Mouse (Mus musculus) liver, embryonic 14.5 days (tissue): ENCODE measurements around the gene Nppa. TPM values are rescaled to one million over a fixed set of nuclear protein-coding genes. Genes with fewer than 3 reads are reported as not detected.

Experiments
- ATAC-seq: fragments of 200-750 bp; cut with Nextera tagmentation; 2 replicates; pipeline ENCODE4 v1.8.0; 2017; ENCODE audit warnings: moderate number of reproducible peaks, mild to moderate bottlenecking, moderate library complexity; ENCODE audit not compliant: insufficient read depth
- DNase-seq, 3 experiments: peaks; one replicate each; pipeline ENCODE4 v3.0.0-alpha.2; 2012 to 2013; ENCODE audit warnings: low read depth in 3 of 3, low spot score in 3 of 3
- H3K27ac ChIP-seq: fragments of 300-500 bp; sonication (generic); 2 replicates; pipeline ENCODE4 v1.5.1; 2014; ENCODE audit warnings: moderate library complexity, mild to moderate bottlenecking, control low read depth, inconsistent platforms
- H3K27me3 ChIP-seq: fragments of 300-500 bp; sonication (generic); 2 replicates; pipeline ENCODE4 v1.6.1; 2014; ENCODE audit warnings: mild to moderate bottlenecking, low read length, moderate library complexity; ENCODE audit not compliant: control insufficient read depth, insufficient read depth
- H3K36me3 ChIP-seq: fragments of 300-500 bp; sonication (generic); replicated peaks from 2 replicates; pipeline ENCODE4 v1.6.1; 2014; ENCODE audit warnings: low read depth; ENCODE audit not compliant: control insufficient read depth, insufficient read depth
- H3K4me1 ChIP-seq, 2 experiments: fragments of 200-500 bp in 1 of 2; fragments of 300-500 bp in 1 of 2; sonication (generic) in 1 of 2; replicated peaks; 2 replicates each; pipeline ENCODE4 v1.6.1; 2012 to 2014; ENCODE audit warnings: antibody characterized with exemption in 1 of 2, inconsistent platforms in 1 of 2, low read length in 1 of 2; ENCODE audit not compliant: control insufficient read depth in 2 of 2, insufficient read depth in 2 of 2
- H3K4me2 ChIP-seq: fragments of 300-500 bp; sonication (generic); 2 replicates; pipeline ENCODE4 v1.6.1; 2014; ENCODE audit warnings: low read depth, mild to moderate bottlenecking, control low read depth, moderate library complexity
- H3K4me3 ChIP-seq, 2 experiments: fragments of 200-500 bp in 1 of 2; fragments of 300-500 bp in 1 of 2; sonication (generic) in 1 of 2; 2 replicates each; pipeline ENCODE4 v1.5.1; 2012 to 2014; ENCODE audit warnings: low read depth in 2 of 2, low read length in 2 of 2, mild to moderate bottlenecking in 2 of 2, control low read depth in 1 of 2, inconsistent platforms in 1 of 2, moderate library complexity in 1 of 2; ENCODE audit not compliant: insufficient read depth in 1 of 2
- H3K9ac ChIP-seq: fragments of 300-500 bp; sonication (generic); replicated peaks from 2 replicates; pipeline ENCODE4 v1.6.1; 2014; ENCODE audit warnings: mild to moderate bottlenecking, control low read depth, moderate library complexity
- H3K9me3 ChIP-seq: fragments of 300-500 bp; sonication (generic); 2 replicates; pipeline ENCODE4 v1.6.1; 2016; ENCODE audit warnings: low read length, mixed read lengths; ENCODE audit not compliant: control insufficient read depth
- CTCF ChIP-seq: IDR thresholded peaks from 2 replicates; pipeline ENCODE4 v1.5.1; 2016; ENCODE audit warnings: antibody characterized with exemption, low read depth, control low read depth
- EP300 ChIP-seq: IDR thresholded peaks from 2 replicates; pipeline ENCODE4 v1.6.1; 2016; ENCODE audit warnings: antibody characterized with exemption, low read depth
- WGBS: fragments of 180-500 bp; shearing (Covaris S2); extraction: QIAGEN DNeasy Blood & Tissue Kit; methylation state at CpG from one replicate; pipeline ENCODE4 v1.1.7; 2014; ENCODE audit not compliant: insufficient replicate concordance; 5-methylcytosine and 5-hydroxymethylcytosine counted together
- polyA plus RNA-seq, 2 experiments: library from polyadenylated mRNA; depleted of rRNA in 1 of 2; stranded (reverse) in 1 of 2; unstranded in 1 of 2; fragments of >200 nt; fragmentation: Nextera tagmentation in 1 of 2; extraction: Ambion mirVana in 1 of 2; gene quantifications; 2 replicates each; pipeline versions ENCODE4 v1.2.1 to v1.2.3; 2012 to 2014

The Nppa gene
- polyA plus RNA-seq, 2 experiments, result not detected

GRCm38 (mm10) chr4:148011332-148011731 lies 10.8 kb downstream of the Nppa start:
- Histone ChIP-seq H3K9me3 (no peaks in the 10 kb centered on the region), H3K4me1 (no peaks in the 10 kb centered on the region), H3K4me3 (no peak overlapping the region), H3K4me2 (no peak overlapping the region), H3K9ac (no peak overlapping the region), H3K27me3 (no peaks in the 10 kb centered on the region), H3K27ac (no peak overlapping the region), H3K36me3 (no peaks in the 10 kb centered on the region)
- DNase-seq (no peak), ATAC-seq (no peak)
- WGBS, result 70% methylated on average over 3 of the region's 3 CpGs
- TF ChIP-seq EP300, result no peak
- no peak for TF ChIP-seq CTCF

GRCm38 (mm10) chr4:148012216-148012615 lies 11.7 kb downstream of the Nppa start:
- DNase-seq (no peak), ATAC-seq (no peak)
- WGBS, result 74% methylated on average over 4 of the region's 4 CpGs
- Histone ChIP-seq H3K9ac (no peak overlapping the region), H3K4me3 (no peak overlapping the region), H3K27me3 (no peaks in the 10 kb centered on the region), H3K4me2 (no peak overlapping the region), H3K27ac (no peak overlapping the region), H3K4me1 (no peaks in the 10 kb centered on the region), H3K9me3 (no peaks in the 10 kb centered on the region), H3K36me3 (no peaks in the 10 kb centered on the region)
- TF ChIP-seq CTCF, result no peak
- no peak for TF ChIP-seq EP300

- no peak overlapping the region for H3K4me3 ChIP-seq
- TF ChIP-seq EP300 (no peak), CTCF (peak; percentile 67)
- H3K27ac ChIP-seq, result no peak overlapping the region
- no peaks in the 10 kb centered on the region for H3K4me1 ChIP-seq
- no peak overlapping the region for H3K9ac ChIP-seq
- no peaks in the 10 kb centered on the region for H3K9me3 ChIP-seq
- H3K4me2 ChIP-seq, result no peak overlapping the region
- no peaks in the 10 kb centered on the region for H3K27me3 ChIP-seq
- peaks cover 4% of the 10 kb centered on the region; the same call in 1 of the 2 replicates for H3K36me3 ChIP-seq
- DNase-seq (no peak), ATAC-seq (no peak)
- WGBS, result 82% methylated on average over 10 of the region's 10 CpGs
Observed at GRCm38 (mm10) chr4:148015418-148015817, 14.9 kb downstream of the Nppa start.

- Histone ChIP-seq H3K4me1 (no peaks in the 10 kb centered on the region), H3K9ac (no peak overlapping the region), H3K36me3 (peaks cover 4% of the 10 kb centered on the region; the same call in 1 of the 2 replicates), H3K9me3 (no peaks in the 10 kb centered on the region), H3K27me3 (no peaks in the 10 kb centered on the region), H3K4me2 (no peak overlapping the region), H3K27ac (no peak overlapping the region), H3K4me3 (no peak overlapping the region)
- TF ChIP-seq EP300 (no peak), CTCF (no peak)
- ATAC-seq (no peak), DNase-seq (no peak)
- WGBS, result 67% methylated on average over 3 of the region's 3 CpGs
Observed at GRCm38 (mm10) chr4:148016981-148017380, 16.5 kb downstream of the Nppa start.

GRCm38 (mm10) chr4:148018410-148018809 lies 17.9 kb downstream of the Nppa start:
- ATAC-seq (no peak), DNase-seq (no peak)
- Histone ChIP-seq H3K27me3 (no peaks in the 10 kb centered on the region), H3K9ac (no peak overlapping the region), H3K27ac (no peak overlapping the region), H3K4me3 (no peak overlapping the region), H3K4me1 (no peaks in the 10 kb centered on the region), H3K9me3 (no peaks in the 10 kb centered on the region), H3K36me3 (peaks cover 4% of the 10 kb centered on the region; the same call in 1 of the 2 replicates), H3K4me2 (no peak overlapping the region)
- TF ChIP-seq EP300 (no peak), CTCF (no peak)
- 52% methylated on average over 2 of the region's 2 CpGs for WGBS
